Mouse (Mus musculus) monocyte, adult 2 months (primary cell): ENCODE measurements around the gene Lsm3.
A peak's percentile ranks its signal among the peaks of the same experiment; 100 is the strongest.
"Not testable (repeated sequence)": the region's sequence is repeated elsewhere in the genome, so short reads cannot be mapped to it uniquely, and the experiment has no call there.

Experiments
- DNase-seq, 2 experiments: peaks; one replicate each; pipeline ENCODE4 v3.0.0; 2022; ENCODE audit warnings: low spot score in 2 of 2, low read depth in 1 of 2

Gene Lsm3

DNA sequence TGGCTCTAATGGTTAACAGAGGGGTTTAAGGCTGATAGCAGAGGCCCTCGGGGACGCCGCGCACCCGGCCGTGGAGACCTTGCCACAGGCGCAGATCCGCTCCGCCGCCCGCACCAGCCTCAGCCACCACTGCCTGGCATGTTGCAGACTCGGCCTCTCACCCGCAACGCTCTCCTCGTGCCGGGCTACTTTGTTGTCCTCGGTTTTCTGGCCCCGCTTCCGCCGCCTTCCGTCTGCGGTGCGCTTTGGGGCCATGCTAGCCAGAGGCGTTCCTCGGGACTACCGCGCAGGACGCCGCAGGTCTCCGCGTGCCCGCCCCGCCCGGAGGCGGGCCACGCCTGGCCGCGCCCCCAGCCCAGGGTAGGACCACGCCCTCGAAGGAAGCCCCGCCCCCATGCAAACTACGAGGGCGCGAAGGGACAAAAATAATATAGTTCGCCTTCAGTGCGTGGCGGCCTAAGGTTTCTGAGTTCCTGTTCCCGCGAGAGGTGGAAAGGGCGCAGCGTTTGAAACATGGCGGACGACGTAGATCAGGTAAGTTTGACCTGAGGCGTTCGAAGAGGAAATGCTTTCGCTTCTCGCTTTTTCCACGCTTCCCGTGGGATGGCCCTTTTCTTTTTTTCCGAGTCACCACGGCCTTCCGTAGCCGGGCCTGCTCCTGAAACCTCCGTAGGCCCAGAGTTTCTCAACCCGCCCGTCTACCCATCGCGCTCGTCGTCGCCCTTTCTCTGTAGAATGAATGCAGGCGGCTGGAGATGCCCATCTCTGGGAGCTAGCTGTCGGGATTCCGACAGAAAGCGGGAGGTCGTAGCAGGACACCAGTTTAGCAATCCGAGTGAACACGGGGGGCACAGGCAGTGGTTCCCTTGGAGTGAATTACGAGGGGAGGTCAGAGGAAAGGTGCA lies at the start of gene Lsm3, which contains the start of gene Xpc:
Lsm3 (plus strand) TSS at position 384 of the 905 bp plus-strand sequence.
Xpc (minus strand) TSS at position 344 of the 905 bp plus-strand sequence.
- peak; percentile 93 to 98 for DNase-seq

DNA sequence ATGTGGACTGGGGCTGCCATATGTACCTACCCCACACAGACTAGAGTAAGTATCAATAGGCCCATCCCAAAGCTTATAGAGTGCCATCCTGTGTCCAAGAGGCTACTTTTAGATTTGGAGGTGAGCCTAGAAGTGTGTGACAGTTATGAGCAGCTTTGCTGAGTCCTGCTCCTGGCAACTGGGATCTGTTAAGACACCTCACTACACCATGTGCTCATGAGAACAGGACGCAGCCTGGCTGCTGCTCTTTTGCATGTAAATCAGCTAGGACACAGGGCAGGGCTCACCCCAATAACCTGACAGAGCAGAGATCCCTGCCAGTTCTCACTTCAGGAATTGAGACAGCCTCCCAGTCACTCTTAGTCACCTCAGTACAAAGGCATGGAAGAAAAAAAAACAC lies 48.6 kb upstream of the Lsm3 start:
- no peak for DNase-seq

DNA sequence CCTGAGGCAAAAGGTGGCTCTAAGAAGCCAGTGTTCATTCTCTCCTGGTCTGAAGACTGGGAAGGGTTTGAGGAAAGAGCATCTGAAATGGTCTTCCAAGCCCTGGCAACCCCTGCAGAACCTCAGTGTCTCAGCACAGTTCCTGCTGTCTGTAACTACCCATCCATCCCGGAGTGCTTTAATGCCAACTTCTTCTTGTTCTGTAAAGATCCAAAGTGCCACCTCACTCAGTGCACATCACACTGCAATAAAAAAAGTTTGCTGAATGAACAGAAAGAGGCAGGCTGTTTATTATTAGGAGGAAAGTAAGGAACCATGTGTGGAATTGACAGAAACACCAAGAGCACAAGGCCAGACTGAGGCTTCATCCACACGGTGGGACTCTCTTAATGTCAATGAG lies 45.0 kb upstream of the Lsm3 start:
- DNase-seq: no peak

DNA sequence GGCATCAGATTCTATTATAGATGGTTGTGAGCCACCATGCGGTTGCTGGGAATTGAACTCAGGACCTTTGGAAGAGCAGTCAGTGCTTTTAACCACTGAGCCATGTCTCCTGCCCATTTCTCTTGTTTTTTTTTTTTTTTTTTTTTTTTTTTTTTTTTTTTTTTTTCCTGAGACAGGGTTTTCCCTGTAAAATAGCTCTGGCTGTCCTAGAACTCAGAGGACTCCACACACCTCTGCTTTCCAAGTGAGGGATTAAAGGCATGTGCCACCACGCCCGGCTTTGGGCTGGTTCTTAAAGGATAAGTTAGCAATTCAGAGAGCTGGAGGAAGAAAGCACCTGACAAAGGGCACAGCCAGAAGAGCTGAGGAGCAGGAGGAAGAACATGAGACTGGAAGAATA lies 44.3 kb upstream of the Lsm3 start:
- DNase-seq: not testable (repeated sequence)

DNA sequence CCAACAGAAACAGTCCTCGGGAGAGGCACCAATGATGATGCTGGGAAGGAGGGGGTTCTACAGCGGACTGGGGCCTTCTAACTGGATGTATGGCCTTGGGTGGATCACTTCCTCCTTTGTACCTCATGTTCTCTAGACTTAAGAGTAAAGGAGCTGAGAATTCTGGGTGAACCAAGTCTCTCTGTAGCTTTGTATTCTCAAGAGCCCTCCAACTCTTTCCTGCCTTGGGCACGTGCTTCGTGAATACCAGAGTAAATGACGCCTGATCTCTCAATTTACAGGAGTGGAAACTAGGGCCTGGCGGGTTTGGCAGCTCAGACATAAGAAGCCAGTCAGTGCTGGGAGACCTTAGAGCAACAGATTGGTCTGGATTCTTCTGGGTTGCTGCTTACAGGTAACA lies 43.4 kb upstream of the Lsm3 start:
- no peak for DNase-seq

DNA sequence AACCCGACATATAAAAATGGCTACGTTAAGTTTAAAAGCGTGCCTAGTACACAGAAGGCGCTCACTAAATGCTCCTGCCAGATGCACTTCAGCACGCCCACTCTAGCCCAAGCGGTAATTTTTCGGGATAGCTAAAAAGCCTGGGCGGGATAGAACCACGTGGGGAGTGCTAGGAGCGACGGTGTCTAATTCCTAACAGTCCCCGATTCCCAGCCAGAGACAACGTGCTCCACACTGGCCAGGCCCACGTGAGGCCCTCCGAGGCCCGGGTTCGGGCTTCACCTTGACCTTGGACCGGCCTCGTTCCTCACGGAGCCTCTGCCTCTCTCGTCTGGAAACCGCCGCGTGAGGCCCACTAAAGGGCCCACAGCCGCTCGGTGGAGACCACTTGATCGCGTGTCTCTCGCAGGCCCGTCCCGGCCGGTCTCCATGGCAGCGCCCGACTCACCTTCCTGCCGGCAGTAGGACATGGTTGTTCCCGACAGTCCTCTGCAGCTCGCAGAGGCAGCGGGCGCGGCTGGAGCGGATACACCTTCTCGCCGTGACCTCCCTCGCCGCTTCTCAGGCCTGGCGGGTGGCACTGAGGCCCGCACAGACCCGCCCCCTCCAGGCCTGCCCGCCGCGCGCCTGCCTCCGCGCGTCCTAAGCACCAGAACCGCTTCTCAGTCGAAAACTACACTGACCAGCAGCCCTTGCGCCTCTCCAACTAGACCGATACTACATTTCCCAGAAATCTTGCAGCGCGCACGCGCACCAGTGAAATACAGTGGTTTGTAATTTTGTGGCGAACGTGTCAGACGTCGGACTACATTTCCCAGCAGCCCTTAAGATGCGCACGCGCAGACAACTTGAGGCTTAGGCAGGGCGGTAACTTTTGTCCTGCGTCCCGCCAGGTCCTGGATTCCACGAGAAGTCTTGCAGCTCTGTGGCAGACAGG lies 42.6 kb upstream of the Lsm3 start, which contains the start of the genes Chchd4 and Tmem43:
Chchd4 (minus strand) TSS at position 679 of the 937 bp plus-strand sequence.
Tmem43 (plus strand) TSS at position 836 of the 937 bp plus-strand sequence.
- DNase-seq: peak; percentile 95 to 96

DNA sequence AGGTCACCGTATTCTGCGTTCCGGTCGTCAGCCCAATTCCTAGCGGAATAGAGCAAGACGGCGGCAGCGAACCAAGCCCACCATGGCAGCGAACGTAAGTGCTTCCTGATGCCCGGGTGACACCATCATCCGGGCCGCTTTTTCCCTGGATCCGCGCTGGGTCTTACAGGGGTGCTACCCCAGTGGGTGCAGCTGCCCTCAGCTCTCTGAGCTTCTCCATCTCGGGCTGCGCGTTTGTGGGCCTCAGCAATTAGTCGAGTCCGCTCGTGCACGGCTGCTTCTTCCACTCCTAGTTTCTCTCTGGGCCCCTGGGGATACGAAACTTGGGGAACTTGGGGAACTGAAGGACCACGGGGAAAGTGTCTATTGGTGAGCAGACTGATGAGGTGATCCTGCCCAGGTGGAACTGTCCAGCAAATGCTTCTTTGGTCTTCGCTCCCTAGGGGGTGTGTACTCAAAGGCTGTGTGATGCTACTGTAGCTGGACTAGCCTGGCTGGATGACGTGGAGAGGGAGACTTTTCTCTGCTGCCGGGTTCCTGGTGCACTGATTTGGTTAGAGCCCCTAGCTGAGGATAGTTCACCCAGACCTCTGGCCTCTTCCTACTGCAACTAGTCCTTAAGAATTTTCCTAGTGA lies 41.8 kb upstream of the Lsm3 start:
- no peak for DNase-seq

DNA sequence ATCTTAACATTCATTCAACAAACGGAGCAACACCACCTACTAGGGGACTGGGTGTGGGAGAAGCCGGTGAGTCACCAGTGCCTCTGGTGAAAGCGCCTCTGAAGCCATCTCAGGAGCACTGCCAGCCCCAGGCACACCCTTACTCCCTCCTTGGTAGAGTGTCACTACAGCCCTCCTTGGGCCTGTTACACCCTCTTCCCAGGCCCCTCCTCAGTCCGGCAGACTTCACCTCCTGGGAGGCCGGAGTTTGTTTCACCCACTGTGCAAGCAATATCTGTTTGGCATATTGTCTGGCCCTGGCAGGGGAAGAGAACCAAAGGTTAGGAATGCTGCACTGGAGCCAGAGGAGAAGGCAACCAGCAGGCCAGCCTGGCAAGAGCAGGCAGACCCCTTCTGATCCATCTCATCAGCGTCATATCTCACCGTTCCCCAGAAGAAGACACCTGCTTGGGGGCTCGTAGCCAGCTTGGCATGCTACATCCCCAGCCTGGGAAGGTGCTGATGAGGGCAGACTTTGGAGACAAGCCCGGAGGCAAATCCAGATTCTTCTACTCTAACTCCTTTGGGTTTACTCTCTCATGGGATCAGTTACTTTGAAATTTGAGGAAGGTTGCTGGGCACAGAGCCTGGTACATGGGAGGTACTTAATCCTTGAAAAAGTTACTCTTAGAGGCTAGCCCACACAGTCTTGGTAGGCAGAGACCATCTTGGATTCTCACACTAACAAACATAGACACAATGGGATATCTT lies 41.1 kb upstream of the Lsm3 start:
- no peak for DNase-seq

DNA sequence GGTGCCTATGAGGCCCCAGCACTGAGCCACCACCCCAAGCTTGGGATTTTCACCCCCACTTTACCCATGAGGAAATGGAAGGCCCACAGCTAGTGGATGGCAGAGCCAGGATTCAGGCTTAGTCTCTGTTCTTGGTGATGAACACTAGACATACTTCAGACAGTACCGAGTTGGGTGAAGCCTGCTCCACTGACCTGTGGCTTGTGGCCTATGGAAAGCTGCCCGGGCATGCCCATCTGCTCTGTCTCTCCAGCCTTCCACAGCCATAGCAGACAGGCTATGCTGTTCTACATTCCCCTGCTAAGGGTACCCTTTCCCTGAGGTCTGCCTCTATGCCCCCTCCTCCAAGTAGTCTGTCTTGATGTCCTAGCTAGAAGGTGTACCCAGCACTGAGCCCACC lies 39.2 kb upstream of the Lsm3 start:
- no peak for DNase-seq

DNA sequence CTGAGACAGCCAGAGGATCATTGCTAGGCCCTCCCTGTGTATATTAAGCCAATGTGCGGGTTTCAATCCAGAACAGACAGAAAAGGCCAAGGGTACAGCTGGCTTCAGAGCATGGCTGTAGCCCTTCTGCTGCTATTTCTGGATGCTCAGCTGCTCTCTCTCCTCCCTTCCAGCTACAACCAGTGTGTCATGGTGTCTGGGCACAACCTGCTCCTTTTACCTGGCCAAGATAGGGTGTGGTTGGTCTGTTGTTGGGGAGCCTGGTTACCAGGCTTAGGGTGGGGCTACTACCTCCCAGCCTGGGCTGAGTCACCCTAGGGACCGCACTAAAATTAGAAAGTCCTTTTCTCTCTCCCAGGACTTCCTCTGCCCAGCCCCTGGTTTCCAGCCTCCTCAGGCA lies 32.4 kb upstream of the Lsm3 start:
- no peak for DNase-seq

DNA sequence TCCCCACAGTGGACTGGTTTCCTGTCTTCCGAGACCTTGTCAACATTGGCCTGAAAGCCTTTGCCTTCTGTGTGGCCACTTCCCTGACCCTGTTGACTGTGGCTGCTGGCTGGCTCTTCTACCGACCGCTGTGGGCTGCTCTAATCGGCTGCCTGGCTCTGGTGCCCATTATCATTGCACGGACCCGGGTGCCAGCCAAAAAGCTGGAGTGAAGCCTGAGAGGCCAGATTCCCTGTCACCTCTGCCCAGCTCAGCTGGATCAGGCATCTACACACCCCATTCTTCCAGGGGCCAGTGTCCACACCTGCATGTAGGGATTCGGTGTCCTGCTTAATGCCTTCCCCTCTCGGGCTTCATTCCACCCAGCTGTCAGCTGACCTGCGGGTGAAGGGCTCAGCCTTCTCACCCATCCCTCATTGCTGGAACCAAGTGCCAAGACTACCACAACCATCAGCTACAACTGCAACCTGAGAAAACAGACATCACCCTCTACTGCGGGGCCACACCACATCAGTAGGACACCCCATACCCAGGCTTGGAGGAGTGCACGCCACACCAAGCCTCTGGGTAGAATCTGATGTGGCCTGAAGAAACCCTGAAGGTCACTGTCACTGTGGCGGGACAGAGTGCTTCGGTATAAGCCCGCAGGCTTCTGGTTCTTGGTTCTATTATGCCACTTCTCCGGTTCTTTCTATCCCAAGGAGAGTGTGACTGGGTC lies 28.8 kb upstream of the Lsm3 start:
- DNase-seq: no peak

DNA sequence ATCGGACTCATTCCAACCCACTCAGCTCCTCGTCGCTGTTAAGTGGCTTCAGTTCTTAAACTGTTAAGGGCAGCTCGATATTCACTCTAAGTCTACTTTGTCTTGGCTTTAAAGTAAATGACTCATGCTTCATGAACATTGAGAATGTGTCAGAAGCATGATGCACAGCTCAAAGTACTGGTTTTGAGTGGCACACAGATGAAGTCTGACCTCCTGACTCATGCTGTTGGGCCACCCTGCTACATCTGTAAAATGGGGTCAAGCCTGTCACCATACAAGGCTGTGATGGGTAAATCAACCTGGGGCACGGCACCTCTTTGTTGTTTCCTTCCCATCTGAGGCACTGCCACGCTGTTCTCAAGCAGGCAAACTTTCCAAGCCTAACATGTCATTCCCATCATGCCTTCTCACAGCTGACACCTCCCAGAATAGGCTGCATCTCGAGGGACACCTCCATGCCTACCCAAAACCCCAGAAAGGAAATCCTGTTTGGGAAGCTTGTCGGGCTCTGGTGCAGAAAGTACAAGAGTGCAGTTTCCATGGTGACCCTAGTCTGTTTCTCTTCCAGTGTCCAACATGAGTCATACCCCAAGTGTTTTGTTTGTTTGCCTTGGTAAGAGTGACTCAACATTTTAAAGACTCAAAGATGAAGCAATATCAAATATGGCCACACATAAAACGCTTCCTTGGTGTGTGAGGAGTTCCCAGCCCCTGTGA lies 27.1 kb upstream of the Lsm3 start:
- peak in 1 of 2 experiments; percentile 24 for DNase-seq

DNA sequence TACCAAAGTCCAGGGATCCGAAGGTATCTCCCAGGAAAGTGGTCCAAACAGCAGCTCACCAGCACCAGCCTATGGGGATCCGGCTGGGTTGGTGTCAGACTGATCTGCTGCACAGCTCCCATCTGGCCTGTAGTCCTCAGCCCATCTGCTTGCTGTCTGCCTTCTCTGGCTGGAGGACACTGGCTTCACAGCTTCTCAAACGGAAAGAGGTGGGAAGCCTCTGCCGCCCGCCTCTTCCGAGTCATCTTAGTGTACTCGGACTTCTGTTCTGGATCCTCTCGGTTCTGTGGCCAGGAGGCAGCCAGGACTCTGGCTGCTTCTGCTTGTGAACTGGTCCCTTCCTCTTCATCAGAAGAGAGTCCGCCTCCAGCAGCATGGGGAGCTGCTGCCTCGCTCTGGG lies 25.9 kb upstream of the Lsm3 start:
- no peak for DNase-seq

DNA sequence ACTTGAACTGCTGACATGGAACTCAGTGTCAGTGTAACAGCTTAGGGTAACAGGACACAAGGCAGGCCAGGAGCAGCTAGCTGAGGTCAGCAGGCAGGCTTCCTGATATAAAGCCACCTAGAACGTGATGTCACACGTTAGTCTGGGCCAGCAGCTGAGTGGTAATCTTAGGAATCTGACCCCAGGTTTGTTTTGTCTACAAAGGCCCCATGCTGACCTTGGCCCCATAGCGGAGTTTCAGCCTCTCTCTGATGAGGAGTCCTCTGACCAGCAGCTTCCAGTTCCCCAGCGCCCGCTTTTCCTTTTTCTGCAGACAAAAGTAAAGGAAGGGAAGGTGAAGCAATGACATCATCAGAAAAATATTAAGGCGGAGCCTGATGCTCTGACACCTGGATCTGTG lies 24.7 kb upstream of the Lsm3 start:
- no peak for DNase-seq

DNA sequence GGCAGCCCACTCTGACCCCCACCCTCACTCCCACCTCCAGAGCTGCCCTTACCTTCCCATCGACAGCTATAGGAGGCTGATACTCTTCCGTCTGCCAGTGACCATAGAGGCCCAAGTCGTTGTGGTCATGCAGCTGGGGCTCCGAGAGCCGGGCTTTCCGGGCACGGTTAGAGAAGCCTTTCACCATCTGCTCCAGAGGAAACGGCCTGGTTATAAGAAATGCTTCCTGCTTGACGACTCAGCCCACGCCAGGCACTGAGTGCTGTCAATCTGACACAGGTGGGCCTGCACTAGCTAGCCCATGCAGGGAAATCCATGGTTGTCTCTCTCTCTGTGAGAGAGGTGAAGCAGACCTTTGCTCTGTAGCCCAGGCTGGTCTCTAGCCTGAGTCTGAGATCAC lies 22.7 kb upstream of the Lsm3 start:
- DNase-seq: no peak

DNA sequence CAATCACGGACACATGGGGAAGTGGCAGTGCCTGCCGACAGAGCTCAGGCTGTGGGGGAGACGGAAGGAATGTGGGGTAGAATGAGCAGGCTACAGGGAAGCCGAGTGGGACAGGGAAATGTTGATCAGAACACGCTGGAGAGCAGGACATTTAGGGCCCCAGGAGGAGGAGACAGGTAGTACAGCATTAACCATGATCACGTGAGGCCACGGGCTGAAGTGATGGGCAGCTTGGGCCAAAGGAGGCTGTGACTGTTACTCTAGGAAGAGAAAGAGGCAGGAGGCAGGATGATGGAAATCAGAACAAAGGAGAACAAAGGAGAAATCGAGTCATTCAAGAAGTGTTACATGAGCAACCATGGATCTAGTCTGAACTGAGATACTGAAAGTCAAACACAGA lies 21.2 kb upstream of the Lsm3 start:
- DNase-seq: no peak

DNA sequence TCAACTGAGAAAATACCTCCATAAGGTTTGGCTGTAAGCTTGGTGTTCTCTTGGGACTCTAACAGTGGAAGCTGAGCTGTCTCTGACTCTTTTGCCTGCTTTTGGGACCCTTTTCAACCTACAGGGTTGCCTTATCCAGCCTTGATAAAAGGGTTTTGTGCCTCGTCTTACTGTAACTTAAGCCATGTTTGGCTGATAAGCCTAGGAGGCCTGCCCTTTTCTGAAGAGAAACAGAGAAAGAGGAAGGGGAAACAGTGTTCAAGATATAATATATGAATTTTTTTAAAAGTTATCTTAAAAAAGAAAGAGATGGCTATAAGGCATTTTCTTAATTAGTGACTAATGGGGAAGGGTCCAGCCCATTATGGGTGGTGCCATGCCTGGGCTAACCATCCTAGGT lies 12.4 kb upstream of the Lsm3 start:
- DNase-seq: no peak

DNA sequence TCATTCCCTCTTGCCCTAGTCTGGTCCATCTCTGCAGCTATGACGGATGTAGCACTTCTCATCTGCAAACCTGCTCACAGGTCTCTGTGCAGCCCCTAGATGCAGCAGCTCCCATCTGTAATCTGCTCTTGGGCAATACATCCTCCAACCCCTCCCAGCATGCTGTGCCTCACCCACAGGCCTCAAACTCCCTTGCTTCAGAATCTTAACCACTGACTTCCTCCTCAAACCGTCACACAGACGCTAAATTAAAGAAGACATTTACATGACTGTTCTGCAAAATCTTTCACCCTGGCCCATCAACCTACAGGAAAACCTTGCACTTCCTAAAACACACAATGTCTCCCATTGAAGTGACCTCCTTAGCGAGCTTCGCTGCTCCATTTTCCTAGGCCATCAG lies 9.7 kb upstream of the Lsm3 start:
- peak; percentile 41 to 42 for DNase-seq

DNA sequence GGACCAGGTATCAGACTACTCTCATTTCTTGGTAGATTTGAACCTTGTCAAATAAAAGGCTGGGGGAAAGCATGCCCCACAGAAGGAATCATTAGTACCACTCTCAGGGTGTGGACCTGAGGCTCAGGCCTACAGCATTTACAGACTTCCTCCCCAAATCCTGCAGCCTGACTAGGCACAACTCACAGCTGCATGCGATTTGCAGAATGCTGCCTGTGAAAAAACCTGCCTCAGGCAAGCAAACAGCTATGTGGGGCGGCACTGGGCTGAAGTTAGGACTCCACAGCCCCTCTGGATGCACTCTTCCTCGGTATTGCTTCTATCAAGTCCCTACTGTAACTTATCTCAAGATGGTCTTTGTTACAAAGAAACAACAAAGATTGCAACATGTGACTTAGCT lies 7.7 kb upstream of the Lsm3 start:
- no peak for DNase-seq
